Mouse (Mus musculus) midbrain, postnatal 0 days (tissue): ENCODE data around the gene Prim2. TPM values are rescaled to one million over a fixed set of nuclear protein-coding genes. Genes with fewer than 3 reads are reported as not detected.
"Not testable (repeated sequence)": the region's sequence is repeated elsewhere in the genome, so short reads cannot be mapped to it uniquely, and the experiment has no call there.

Experiments used
- ATAC-seq: fragments of 200-750 bp; cut with Nextera tagmentation; 2 replicates; pipeline ENCODE4 v1.8.0; 2017; ENCODE audit warnings: moderate number of reproducible peaks, mild to moderate bottlenecking, moderate TSS enrichment, moderate library complexity; ENCODE audit not compliant: low FRiP score
- DNase-seq: peaks from one replicate; pipeline ENCODE4 v3.0.0-alpha.2; 2015; ENCODE audit warnings: low spot score
- H3K27ac ChIP-seq: fragments of 300-500 bp; sonication (generic); 2 replicates; pipeline ENCODE4 v1.5.1; 2014; ENCODE audit warnings: low read depth, mild to moderate bottlenecking, low read length, mixed read lengths
- H3K27me3 ChIP-seq: fragments of 300-500 bp; sonication (generic); 2 replicates; pipeline ENCODE4 v1.6.1; 2014; ENCODE audit warnings: low read length, control low read depth, mixed read lengths; ENCODE audit not compliant: insufficient read depth
- H3K36me3 ChIP-seq: fragments of 300-500 bp; sonication (generic); 2 replicates; pipeline ENCODE4 v1.6.1; 2014; ENCODE audit warnings: low read length, control low read depth, mixed read lengths; ENCODE audit not compliant: insufficient read depth
- H3K4me1 ChIP-seq: fragments of 300-500 bp; sonication (generic); 2 replicates; pipeline ENCODE4 v1.6.1; 2014; ENCODE audit warnings: mild to moderate bottlenecking, control low read depth, antibody characterized with exemption, low read length, mixed read lengths; ENCODE audit not compliant: insufficient read depth
- H3K4me2 ChIP-seq: fragments of 300-500 bp; sonication (generic); 2 replicates; pipeline ENCODE4 v1.6.1; 2014; ENCODE audit warnings: low read depth, mild to moderate bottlenecking, low read length, mixed read lengths; ENCODE audit not compliant: poor library complexity, severe bottlenecking
- H3K4me3 ChIP-seq: fragments of 300-500 bp; sonication (generic); 2 replicates; pipeline ENCODE4 v1.5.1; 2014; ENCODE audit warnings: low read depth, mild to moderate bottlenecking, low read length, moderate library complexity
- H3K9ac ChIP-seq: fragments of 300-500 bp; sonication (generic); replicated peaks from 2 replicates; pipeline ENCODE4 v1.6.1; 2014; ENCODE audit warnings: mild to moderate bottlenecking, low read length, moderate library complexity, mixed read lengths; ENCODE audit not compliant: poor library complexity, severe bottlenecking
- H3K9me3 ChIP-seq: fragments of 300-500 bp; sonication (generic); 2 replicates; pipeline ENCODE4 v1.6.1; 2016; ENCODE audit warnings: low read length, control low read depth
- CTCF ChIP-seq: IDR thresholded peaks from 2 replicates; pipeline ENCODE4 v1.5.1; 2016; ENCODE audit warnings: antibody characterized with exemption, mild to moderate bottlenecking
- WGBS: fragments of 180-500 bp; shearing (Covaris S2); extraction: QIAGEN DNeasy Blood & Tissue Kit; methylation state at CpG from one replicate; pipeline ENCODE4 v1.1.7; 2014; 5-methylcytosine and 5-hydroxymethylcytosine counted together
- polyA plus RNA-seq: library from polyadenylated mRNA; unstranded; fragments of >200 nt; fragmentation: Nextera tagmentation; extraction: Ambion mirVana; gene quantifications from 2 replicates; pipeline ENCODE4 v1.2.1, GENCODE M21; 2015
- total RNA-seq: library from RNA; depleted of rRNA; stranded (reverse); fragments of >200 nt; gene quantifications from 2 replicates; pipeline ENCODE4 v1.2.3, GENCODE M21; 2014

Gene Prim2
- total and polyA plus RNA-seq, 2 experiments from 2014 or later = 12.6 to 18.7 TPM

- WGBS = 97% methylated on average over 5 of the region's 5 CpGs
- DNase-seq = no peak
Observed at GRCm38 (mm10) chr1:33640089-33640488, 29.5 kb downstream of the Prim2 start.

GRCm38 (mm10) chr1:33639234-33639633, 30.4 kb downstream of the Prim2 start:
- H3K27ac ChIP-seq = no peak overlapping the region
- 0 out of 2 replicates have a peak, but pooled peaks cover 4% of the 10 kb centered on the region for H3K36me3 ChIP-seq
- no peak overlapping the region for H3K4me2 ChIP-seq
- DNase-seq (no peak), ATAC-seq (no peak)
- WGBS = 88% methylated on average over 7 of the region's 7 CpGs
- H3K9ac ChIP-seq = no peak overlapping the region
- H3K9me3 ChIP-seq = no peaks in the 10 kb centered on the region
- H3K4me3 ChIP-seq = no peak overlapping the region
- no peak for TF ChIP-seq CTCF
- no peaks in the 10 kb centered on the region for H3K4me1 ChIP-seq
- no peaks in the 10 kb centered on the region for H3K27me3 ChIP-seq

More at GRCm38 (mm10) chr1:33640089-33640488, 29.5 kb downstream of the Prim2 start:
- no peak for TF ChIP-seq CTCF
- no peak overlapping the region for H3K4me2 ChIP-seq
- ATAC-seq = no peak
- H3K9me3 ChIP-seq = no peaks in the 10 kb centered on the region
- H3K27me3 ChIP-seq = no peaks in the 10 kb centered on the region
- H3K4me3 ChIP-seq = no peak overlapping the region
- H3K4me1 ChIP-seq = no peaks in the 10 kb centered on the region
- no peak overlapping the region for H3K27ac ChIP-seq
- 0 out of 2 replicates have a peak, but pooled peaks cover 4% of the 10 kb centered on the region for H3K36me3 ChIP-seq
- no peak overlapping the region for H3K9ac ChIP-seq

GRCm38 (mm10) chr1:33637827-33638226, 31.8 kb downstream of the Prim2 start:
- WGBS = 97% methylated on average over 14 of the region's 14 CpGs
- no peak overlapping the region for H3K4me2 ChIP-seq
- no peaks in the 10 kb centered on the region for H3K4me1 ChIP-seq
- H3K4me3 ChIP-seq = no peak overlapping the region
- no peaks in the 10 kb centered on the region for H3K27me3 ChIP-seq
- H3K9me3 ChIP-seq = no peaks in the 10 kb centered on the region
- H3K27ac ChIP-seq = no peak overlapping the region
- DNase-seq (no peak), ATAC-seq (no peak)
- H3K36me3 ChIP-seq = 0 out of 2 replicates have a peak, but pooled peaks cover 4% of the 10 kb centered on the region
- H3K9ac ChIP-seq = no peak overlapping the region
- TF ChIP-seq CTCF = no peak

- Histone ChIP-seq H3K27me3 (no peaks in the 10 kb centered on the region), H3K4me2 (no peak overlapping the region), H3K9me3 (no peaks in the 10 kb centered on the region), H3K27ac (no peak overlapping the region), H3K4me3 (no peak overlapping the region), H3K36me3 (no peaks in the 10 kb centered on the region), H3K4me1 (no peaks in the 10 kb centered on the region), H3K9ac (no peak overlapping the region)
- 86% methylated on average over 10 of the region's 10 CpGs for WGBS
- no peak for TF ChIP-seq CTCF
- no peak for ATAC-seq
- DNase-seq = no peak
Observed at GRCm38 (mm10) chr1:33636421-33637195, 33.0 kb downstream of the Prim2 start.

- H3K36me3 ChIP-seq, H3K9me3 ChIP-seq, H3K4me2 ChIP-seq, DNase-seq, H3K4me1 ChIP-seq, H3K27ac ChIP-seq, H3K27me3 ChIP-seq, H3K4me3 ChIP-seq, H3K9ac ChIP-seq, ATAC-seq: not testable (repeated sequence)
- WGBS = 88% methylated on average over 1 of the region's 1 CpGs
Observed at GRCm38 (mm10) chr1:33631002-33631618, 38.5 kb downstream of the Prim2 start.

GRCm38 (mm10) chr1:33627803-33628202, 41.8 kb downstream of the Prim2 start:
- peak; percentile 14 for DNase-seq
- H3K4me3 ChIP-seq = no peak overlapping the region
- no peak overlapping the region for H3K27ac ChIP-seq
- WGBS = 82% methylated on average over 6 of the region's 6 CpGs
- H3K27me3 ChIP-seq = no peaks in the 10 kb centered on the region
- peaks cover 6% of the 10 kb centered on the region for H3K36me3 ChIP-seq
- no peak overlapping the region for H3K9ac ChIP-seq
- H3K4me2 ChIP-seq = no peak overlapping the region
- H3K4me1 ChIP-seq = no peaks in the 10 kb centered on the region
- ATAC-seq = no peak
- no peaks in the 10 kb centered on the region for H3K9me3 ChIP-seq
- peak; percentile 62 for TF ChIP-seq CTCF
